In the genomic region with DNA sequence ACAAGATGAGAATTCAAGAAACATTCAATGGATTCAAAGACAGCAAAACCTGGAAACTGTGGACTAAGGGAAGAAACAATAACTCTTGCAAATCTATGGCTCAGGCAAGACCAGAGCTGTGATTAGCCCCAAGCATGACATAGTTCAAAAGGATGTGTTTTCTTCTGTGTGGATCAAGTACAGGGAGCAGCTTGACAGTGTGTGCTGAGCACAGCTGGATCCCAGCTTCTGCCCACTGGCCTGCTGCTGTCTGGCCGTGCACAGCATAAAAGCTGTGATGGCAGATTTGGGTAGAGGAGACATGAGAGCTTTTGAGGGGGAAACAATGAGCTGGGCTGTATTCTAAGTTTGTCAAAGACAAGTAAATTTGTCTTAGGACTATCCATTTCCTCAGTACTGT, we compare ENCODE assay signal across 14 mouse cellular contexts.
"Had no signal": no experiment of that assay in that cellular context is flagged by ENCODE, and none has a peak within 500 bp of the region (broad histone marks: within the 10 kb centered on the region; RNA-seq: fewer than 3 reads in every experiment).

No protein-coding gene starts in this region.

- H3K4me2 ChIP-seq: liver, embryonic 11.5 days; liver, embryonic 15.5 days had no signal

- H3K4me3 ChIP-seq: liver, embryonic 15.5 days had no signal

- H3K27ac ChIP-seq: kidney, postnatal 0 days; liver, embryonic 15.5 days; stomach, postnatal 0 days had no signal

- H3K9ac ChIP-seq: liver, embryonic 15.5 days had no signal

- H3K9me3 ChIP-seq: liver, embryonic 15.5 days had no signal

- H3K27me3 ChIP-seq: liver, embryonic 15.5 days had no signal

- DNase-seq: kidney, adult 11 months; kidney, adult 9 months; kidney, postnatal 36 days; layer of hippocampus, adult 9-11 months; layer of hippocampus, postnatal 36 days; lung, adult 2 months; lung, postnatal 36 days; thymus, adult 18-20 months; thymus, postnatal 14 days had no signal

- H3K36me3 ChIP-seq: liver, embryonic 15.5 days had no signal

- ATAC-seq: lung, postnatal 0 days had no signal

- H3K4me1 ChIP-seq: liver, embryonic 15.5 days had no signal
